Mouse (Mus musculus): Measurements from ENCODE around the gene Ank3. TPM values are rescaled to one million over a fixed set of nuclear protein-coding genes. Genes with fewer than 3 reads are reported as not detected.

The Ank3 gene
- total RNA-seq, 4 experiments from 2014 or later = 81.4 to 115 (median 89.6) TPM

- no peak for DNase-seq (ENCODE audit: low spot score in 2 of 2)
These were observed 553.7 kb downstream of the Ank3 start for GRCm38 (mm10) chr10:69952316-69952715.

GRCm38 (mm10) chr10:69954657-69955267 is 556.2 kb downstream of the Ank3 start:
- DNase-seq (ENCODE audit: low spot score in 2 of 2) = no peak

- DNase-seq (ENCODE audit: low spot score in 2 of 2) = no peak
These were observed 563.7 kb downstream of the Ank3 start for GRCm38 (mm10) chr10:69962226-69962625.

GRCm38 (mm10) chr10:69962976-69963375 is 564.4 kb downstream of the Ank3 start:
- no peak for DNase-seq (ENCODE audit: low spot score in 2 of 2)

- no peak for DNase-seq (ENCODE audit: low spot score in 2 of 2)
These were observed 566.0 kb downstream of the Ank3 start for GRCm38 (mm10) chr10:69964611-69965010.

- DNase-seq (ENCODE audit: low spot score in 2 of 2) = no peak
These were observed 566.5 kb downstream of the Ank3 start for GRCm38 (mm10) chr10:69965085-69965484.

- DNase-seq (ENCODE audit: low spot score in 2 of 2) = no peak
These were observed 569.4 kb downstream of the Ank3 start for GRCm38 (mm10) chr10:69967994-69968393.

GRCm38 (mm10) chr10:69979636-69980035 is 581.1 kb downstream of the Ank3 start:
- no peak for DNase-seq (ENCODE audit: low spot score in 2 of 2)

- DNase-seq (ENCODE audit: low spot score in 2 of 2) = no peak
These were observed 583.0 kb downstream of the Ank3 start for GRCm38 (mm10) chr10:69981386-69982097.

GRCm38 (mm10) chr10:69982701-69983100 is 584.1 kb downstream of the Ank3 start:
- no peak for DNase-seq (ENCODE audit: low spot score in 2 of 2)

GRCm38 (mm10) chr10:69987496-69987895 is 588.9 kb downstream of the Ank3 start:
- no peak for DNase-seq (ENCODE audit: low spot score in 2 of 2)

GRCm38 (mm10) chr10:69997082-69997481 is 598.5 kb downstream of the Ank3 start:
- DNase-seq (ENCODE audit: low spot score in 2 of 2) = no peak

GRCm38 (mm10) chr10:70004058-70004457 is 605.5 kb downstream of the Ank3 start:
- no peak for DNase-seq (ENCODE audit: low spot score in 2 of 2)

- no peak for DNase-seq (ENCODE audit: low spot score in 2 of 2)
These were observed 606.3 kb downstream of the Ank3 start for GRCm38 (mm10) chr10:70004831-70005230.

- no peak for DNase-seq (ENCODE audit: low spot score in 2 of 2)
These were observed 607.8 kb downstream of the Ank3 start for GRCm38 (mm10) chr10:70006380-70006779.

GRCm38 (mm10) chr10:70011738-70012137 is 613.2 kb downstream of the Ank3 start:
- no peak for DNase-seq (ENCODE audit: low spot score in 2 of 2)

- DNase-seq (ENCODE audit: low spot score in 2 of 2) = no peak
These were observed 615.4 kb downstream of the Ank3 start for GRCm38 (mm10) chr10:70013931-70014330.

- no peak for DNase-seq (ENCODE audit: low spot score in 2 of 2)
These were observed 616.6 kb downstream of the Ank3 start for GRCm38 (mm10) chr10:70015201-70015600.

- no peak for DNase-seq (ENCODE audit: low spot score in 2 of 2)
These were observed 620.1 kb downstream of the Ank3 start for GRCm38 (mm10) chr10:70018691-70019090.

GRCm38 (mm10) chr10:70021667-70022066 is 623.1 kb downstream of the Ank3 start:
- DNase-seq (ENCODE audit: low spot score in 2 of 2) = peak; percentile 70 to 72

GRCm38 (mm10) chr10:70022596-70022995 is 624.0 kb downstream of the Ank3 start:
- DNase-seq (ENCODE audit: low spot score in 2 of 2) = peak; percentile 9 to 15

GRCm38 (mm10) chr10:70023861-70024260 is 625.3 kb downstream of the Ank3 start:
- no peak for DNase-seq (ENCODE audit: low spot score in 2 of 2)

GRCm38 (mm10) chr10:70031942-70032341 is 633.4 kb downstream of the Ank3 start:
- no peak for DNase-seq (ENCODE audit: low spot score in 2 of 2)
